8 mouse cellular contexts compared by ENCODE assay signal in the genomic region with DNA sequence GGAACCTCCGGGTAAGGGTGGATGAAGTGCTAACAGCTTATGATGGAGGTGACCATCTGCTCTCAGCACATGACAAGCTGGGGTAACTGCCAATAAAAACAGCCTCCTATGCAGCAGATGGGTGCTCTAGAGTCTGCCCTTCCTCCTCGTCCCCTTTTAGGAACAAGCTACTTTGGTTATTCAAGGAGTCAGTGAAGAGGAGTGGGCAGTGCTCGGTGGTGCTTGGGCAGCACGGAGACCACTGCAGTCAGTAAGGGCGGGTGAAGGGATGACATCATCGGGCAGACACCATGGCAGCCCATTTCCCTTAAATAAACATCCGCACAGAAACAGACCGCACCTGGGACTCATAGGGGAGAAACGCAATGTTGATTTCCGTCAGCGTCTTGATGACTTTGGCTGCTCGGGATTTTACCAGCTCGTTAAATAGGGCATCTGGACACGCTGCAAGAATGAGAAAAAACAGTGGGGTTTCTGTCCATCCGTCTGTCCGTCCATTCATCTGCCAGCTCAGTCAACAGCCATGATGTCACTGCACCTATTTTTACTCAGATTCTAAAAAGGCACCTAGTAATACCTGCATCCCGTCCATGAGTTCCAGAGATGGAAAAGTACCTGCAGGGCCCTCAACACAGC. TPM values are rescaled to one million over a fixed set of nuclear protein-coding genes. Genes with fewer than 3 reads are reported as not detected.
DNase-seq lines count a peak whose midpoint lies in the region; ATAC-seq lines count a peak whose summit lies in the region.

No protein-coding gene starts in this region.

- peak; percentile 88 for ATAC-seq in forebrain, embryonic 16.5 days
- ATAC-seq in midbrain, embryonic 15.5 days (replicated peaks), result no peak
- ATAC-seq in kidney, embryonic 14.5 days (ENCODE audit: low FRiP score, low TSS enrichment), result no peak

- peak overlapping the region; percentile 87 for H3K27ac ChIP-seq in forebrain, embryonic 16.5 days (ENCODE audit: low read length)
- H3K27ac ChIP-seq in midbrain, embryonic 15.5 days, result peak overlapping the region; percentile 5; the same call in 1 of the 2 replicates
- no peak overlapping the region for H3K27ac ChIP-seq in kidney, embryonic 14.5 days (ENCODE audit: low read depth, low read length)

- peak; percentile 97 for DNase-seq in cerebellum, adult 9-10 months
- DNase-seq in left cerebral cortex, adult 18-20 months (ENCODE audit: low spot score in 2 of 2), result peak; percentile 68 to 77
- DNase-seq in kidney, postnatal 14 days, result no peak
- DNase-seq in spleen, adult 18-20 months, result no peak
- no peak for DNase-seq in urinary bladder, postnatal 4 days (ENCODE audit: low spot score in 2 of 2)

- no peak overlapping the region for H3K9ac ChIP-seq in forebrain, embryonic 16.5 days (replicated peaks; ENCODE audit: low read depth, low read length)
- no peak overlapping the region for H3K9ac ChIP-seq in midbrain, embryonic 15.5 days
- no peak overlapping the region for H3K9ac ChIP-seq in kidney, embryonic 14.5 days (ENCODE audit: low read depth, low read length)

- no peaks in the 10 kb centered on the region for H3K27me3 ChIP-seq in forebrain, embryonic 16.5 days (replicated peaks; ENCODE audit: control insufficient read depth, insufficient read depth, low read length)
- no peaks in the 10 kb centered on the region for H3K27me3 ChIP-seq in midbrain, embryonic 15.5 days (replicated peaks)
- H3K27me3 ChIP-seq in kidney, embryonic 14.5 days (ENCODE audit: control insufficient read depth, insufficient read depth, low read length), result no peaks in the 10 kb centered on the region

- no peaks in the 10 kb centered on the region for H3K9me3 ChIP-seq in forebrain, embryonic 16.5 days (ENCODE audit: control insufficient read depth, low read length)
- no peaks in the 10 kb centered on the region for H3K9me3 ChIP-seq in midbrain, embryonic 15.5 days
- no peaks in the 10 kb centered on the region for H3K9me3 ChIP-seq in kidney, embryonic 14.5 days (ENCODE audit: control insufficient read depth, low read length)

- peaks cover 19% of the 10 kb centered on the region for H3K36me3 ChIP-seq in forebrain, embryonic 16.5 days (ENCODE audit: control insufficient read depth, insufficient read depth)
- peaks cover 43% of the 10 kb centered on the region for H3K36me3 ChIP-seq in midbrain, embryonic 15.5 days (replicated peaks)
- H3K36me3 ChIP-seq in kidney, embryonic 14.5 days (ENCODE audit: control insufficient read depth, insufficient read depth, low read length), result peaks cover 9% of the 10 kb centered on the region; the same call in 1 of the 2 replicates

- H3K4me3 ChIP-seq in forebrain, embryonic 16.5 days (replicated peaks; ENCODE audit: low read length), result no peak overlapping the region
- no peak overlapping the region for H3K4me3 ChIP-seq in midbrain, embryonic 15.5 days
- H3K4me3 ChIP-seq in kidney, embryonic 14.5 days (ENCODE audit: low read length), result no peak overlapping the region

- no peak overlapping the region for H3K4me2 ChIP-seq in forebrain, embryonic 16.5 days (ENCODE audit: low read length)
- no peak overlapping the region for H3K4me2 ChIP-seq in midbrain, embryonic 15.5 days
- H3K4me2 ChIP-seq in kidney, embryonic 14.5 days (replicated peaks; ENCODE audit: low read depth, low read length), result no peak overlapping the region

- 49% methylated on average over 17 of the region's 17 CpGs for WGBS in forebrain, embryonic 16.5 days
- 69% methylated on average over 17 of the region's 17 CpGs for WGBS in midbrain, embryonic 15.5 days
- 64% methylated on average over 17 of the region's 17 CpGs for WGBS in kidney, embryonic 14.5 days

- peaks cover 12% of the 10 kb centered on the region for H3K4me1 ChIP-seq in forebrain, embryonic 16.5 days (replicated peaks; ENCODE audit: control insufficient read depth, insufficient read depth, low read length)
- no peaks in the 10 kb centered on the region for H3K4me1 ChIP-seq in midbrain, embryonic 15.5 days
- H3K4me1 ChIP-seq in kidney, embryonic 14.5 days (ENCODE audit: control insufficient read depth, insufficient read depth, low read length), result no peaks in the 10 kb centered on the region

RNA-seq across cellular contexts. Expression of gene Stxbp1, which starts 30.0 kb away (rescaled TPM):
- polyA plus RNA-seq in forebrain, embryonic 16.5 days (2015; fragmentation: Nextera tagmentation; extraction: Ambion mirVana), result 227 and 251 TPM in 2 replicates
- 1,000 to 10,000 TPM in 1 of 2 experiments, 100 to 1,000 TPM in 1; 951 to 1,006 TPM for total RNA-seq in left cerebral cortex, adult 18-20 months (2021)
- polyA plus RNA-seq in midbrain, embryonic 15.5 days (2015; fragmentation: Nextera tagmentation; extraction: Ambion mirVana), result 324 and 330 TPM in 2 replicates
- polyA plus RNA-seq in kidney, embryonic 14.5 days (2014; fragmentation: Nextera tagmentation; extraction: Ambion mirVana), result 11.2 and 16.2 TPM in 2 replicates

RNA-seq across cellular contexts. Expression of gene Cfap157, which starts 32.8 kb away (rescaled TPM):
- polyA plus RNA-seq in forebrain, embryonic 16.5 days (2015; fragmentation: Nextera tagmentation; extraction: Ambion mirVana), result 0.58 and 0.66 TPM in 2 replicates
- total RNA-seq in left cerebral cortex, adult 18-20 months (2021), result under 1 TPM; 0.28 to 0.33 TPM
- polyA plus RNA-seq in midbrain, embryonic 15.5 days (2015; fragmentation: Nextera tagmentation; extraction: Ambion mirVana), result 1.0 and 1.2 TPM in 2 replicates
- polyA plus RNA-seq in kidney, embryonic 14.5 days (2014; fragmentation: Nextera tagmentation; extraction: Ambion mirVana), result 0.11 and 0.39 TPM in 2 replicates

RNA-seq across cellular contexts. Expression of gene Ptrh1, which starts 41.5 kb away (rescaled TPM):
- polyA plus RNA-seq in forebrain, embryonic 16.5 days (2015; fragmentation: Nextera tagmentation; extraction: Ambion mirVana), result 5.4 and 6.9 TPM in 2 replicates
- total RNA-seq in left cerebral cortex, adult 18-20 months (2021), result 10 to 100 TPM in 1 of 2 experiments, 1 to 10 TPM in 1; 8.1 to 10.2 TPM
- polyA plus RNA-seq in midbrain, embryonic 15.5 days (2015; fragmentation: Nextera tagmentation; extraction: Ambion mirVana), result 5.9 and 6.1 TPM in 2 replicates
- 3.3 and 5.8 TPM in 2 replicates for polyA plus RNA-seq in kidney, embryonic 14.5 days (2014; fragmentation: Nextera tagmentation; extraction: Ambion mirVana)

RNA-seq across cellular contexts. Expression of gene Ttc16, which starts 41.6 kb away (rescaled TPM):
- polyA plus RNA-seq in forebrain, embryonic 16.5 days (2015; fragmentation: Nextera tagmentation; extraction: Ambion mirVana), result 0.41 and 0.62 TPM in 2 replicates
- 1 to 10 TPM in 1 of 2 experiments, under 1 TPM in 1; 0.88 to 1.0 TPM for total RNA-seq in left cerebral cortex, adult 18-20 months (2021)
- 0.89 and 0.92 TPM in 2 replicates for polyA plus RNA-seq in midbrain, embryonic 15.5 days (2015; fragmentation: Nextera tagmentation; extraction: Ambion mirVana)
- 0.30 TPM in 1 of 2 replicates, not detected in the other for polyA plus RNA-seq in kidney, embryonic 14.5 days (2014; fragmentation: Nextera tagmentation; extraction: Ambion mirVana)

RNA-seq across cellular contexts. Expression of gene Fam129b, which starts 58.9 kb away (rescaled TPM):
- polyA plus RNA-seq in forebrain, embryonic 16.5 days (2015; fragmentation: Nextera tagmentation; extraction: Ambion mirVana), result 36.4 and 41.1 TPM in 2 replicates
- total RNA-seq in left cerebral cortex, adult 18-20 months (2021), result 10 to 100 TPM; 29.6 to 35.3 TPM
- polyA plus RNA-seq in midbrain, embryonic 15.5 days (2015; fragmentation: Nextera tagmentation; extraction: Ambion mirVana), result 29.7 and 31.3 TPM in 2 replicates
- 18.2 and 19.9 TPM in 2 replicates for polyA plus RNA-seq in kidney, embryonic 14.5 days (2014; fragmentation: Nextera tagmentation; extraction: Ambion mirVana)

Comparison
In these comparisons a context has a peak if more than half of its experiments do, and no peak if none do; other contexts are left out.
1. DNase-seq: peak in cerebellum, adult 9-10 months (single experiment) and left cerebral cortex, adult 18-20 months (2 of 2); none in kidney, postnatal 14 days (single experiment), spleen, adult 18-20 months (0 of 2) and urinary bladder, postnatal 4 days (0 of 2).
2. RNA of gene Stxbp1, which starts 30.0 kb away (polyA plus RNA-seq): 324 to 330 TPM in midbrain, embryonic 15.5 days and 227 to 251 TPM in forebrain, embryonic 16.5 days; 11.2 to 16.2 TPM in kidney, embryonic 14.5 days; every median in the first group is over 10 times any median in the second.